In genomic region chr12:111134791-111135733, GRCm38 (mm10) we compare ENCODE assay signal across 11 mouse cellular contexts. TPM values are rescaled to one million over a fixed set of nuclear protein-coding genes. Genes with fewer than 3 reads are reported as not detected.
DNase-seq lines count a peak whose midpoint lies in the region; ATAC-seq and TF ChIP-seq lines count a peak whose summit lies in the region.
"Had no signal": no experiment of that assay in that cellular context is flagged by ENCODE, and none has a peak within 500 bp of the region (broad histone marks: within the 10 kb centered on the region; RNA-seq: fewer than 3 reads in every experiment).

No protein-coding gene starts in this region.

- H3K4me2 ChIP-seq in heart, embryonic 11.5 days = no peak overlapping the region
- H3K4me2 ChIP-seq in forebrain, embryonic 16.5 days (ENCODE audit: low read length) = no peak overlapping the region

- H3K36me3 ChIP-seq in heart, embryonic 11.5 days (ENCODE audit: control insufficient read depth, insufficient read depth, low read length) = no peaks in the 10 kb centered on the region
- no peaks in the 10 kb centered on the region for H3K36me3 ChIP-seq in forebrain, embryonic 16.5 days (ENCODE audit: control insufficient read depth, insufficient read depth)

- no peak for TF ChIP-seq CTCF in layer of hippocampus, adult 2 months (conservative IDR thresholded peaks at IDR 0.05)

- peaks cover 5% of the 10 kb centered on the region; the same call in 1 of the 2 replicates for H3K4me1 ChIP-seq in heart, embryonic 11.5 days (ENCODE audit: control insufficient read depth, insufficient read depth, low read length)
- H3K4me1 ChIP-seq in forebrain, embryonic 16.5 days (replicated peaks; ENCODE audit: control insufficient read depth, insufficient read depth, low read length) = peaks cover 17% of the 10 kb centered on the region

- no peaks in the 10 kb centered on the region for H3K9me3 ChIP-seq in heart, embryonic 11.5 days (replicated peaks; ENCODE audit: control insufficient read depth, low read length)
- no peaks in the 10 kb centered on the region for H3K9me3 ChIP-seq in forebrain, embryonic 16.5 days (ENCODE audit: control insufficient read depth, low read length)

- no peak overlapping the region for H3K27ac ChIP-seq in heart, embryonic 11.5 days (ENCODE audit: low read depth, low read length)
- H3K27ac ChIP-seq in forebrain, embryonic 16.5 days (ENCODE audit: low read length) = peak overlapping the region; percentile 89
- H3K27ac ChIP-seq in layer of hippocampus, adult 2 months = peak overlapping the region; percentile 86
- H3K27ac ChIP-seq: liver, embryonic 14.5 days had no signal

- no peak overlapping the region for H3K9ac ChIP-seq in heart, embryonic 11.5 days (ENCODE audit: low read depth, low read length)
- H3K9ac ChIP-seq in forebrain, embryonic 16.5 days (replicated peaks; ENCODE audit: low read depth, low read length) = no peak overlapping the region
- H3K9ac ChIP-seq: liver, embryonic 14.5 days had no signal

- ATAC-seq in heart, embryonic 11.5 days (replicated peaks; ENCODE audit: insufficient number of reproducible peaks, low FRiP score, low TSS enrichment) = no peak; the same call in 1 of the 2 replicates
- ATAC-seq in forebrain, embryonic 16.5 days = peak; percentile 70
- no peak for ATAC-seq in erythroblast, adult 5-6 weeks (replicated peaks; ENCODE audit: low FRiP score, poor library complexity, severe bottlenecking)

- no peak overlapping the region for H3K4me3 ChIP-seq in heart, embryonic 11.5 days (ENCODE audit: low read depth, low read length)
- H3K4me3 ChIP-seq in forebrain, embryonic 16.5 days (replicated peaks; ENCODE audit: low read length) = no peak overlapping the region
- no peak overlapping the region; the same call in 1 of the 2 replicates for H3K4me3 ChIP-seq in layer of hippocampus, adult 2 months

- 52% methylated on average over 19 of the region's 19 CpGs for WGBS in heart, embryonic 11.5 days (ENCODE audit: insufficient replicate concordance)
- 42% methylated on average over 19 of the region's 19 CpGs for WGBS in forebrain, embryonic 16.5 days

- no peaks in the 10 kb centered on the region for H3K27me3 ChIP-seq in heart, embryonic 11.5 days (ENCODE audit: control insufficient read depth, insufficient read depth, low read length)
- H3K27me3 ChIP-seq in forebrain, embryonic 16.5 days (replicated peaks; ENCODE audit: control insufficient read depth, insufficient read depth, low read length) = no peaks in the 10 kb centered on the region

- DNase-seq in heart, adult 11 months = peak; percentile 96
- peak; percentile 58 for DNase-seq in brain, adult 2 months (ENCODE audit: low read depth, low spot score)
- DNase-seq in layer of hippocampus, adult 2 months (ENCODE audit: low spot score in 2 of 2) = peak; percentile 58 to 59
- peak; percentile 69 for DNase-seq in yolk sac, embryonic 10.5 days (ENCODE audit: low spot score)
- no peak for DNase-seq in thymus, postnatal 14 days

RNA-seq across cellular contexts. Expression of gene Traf3, which starts 31.1 kb away (rescaled TPM):
- 6.9 and 8.2 TPM in 2 replicates for polyA plus RNA-seq in heart, embryonic 11.5 days (2014; fragmentation: Nextera tagmentation; extraction: Ambion mirVana)
- 14.0 and 15.8 TPM in 2 replicates for polyA plus RNA-seq in forebrain, embryonic 16.5 days (2015; fragmentation: Nextera tagmentation; extraction: Ambion mirVana)
- 10 to 100 TPM; 58.2 to 64.1 TPM for total RNA-seq in layer of hippocampus, adult 2 months (2021)
- 3.1 and 3.3 TPM in 2 replicates for total RNA-seq in erythroblast, adult 5-6 weeks (2015; ENCODE audit: low replicate concordance)
- total RNA-seq in erythroblast, adult 5-6 weeks (2017; ENCODE audit: low replicate concordance) = 2.6 and 4.3 TPM in 2 replicates

RNA-seq across cellular contexts. Expression of gene 4930595D18Rik, which starts 49.2 kb away (rescaled TPM):
- polyA plus RNA-seq in heart, embryonic 11.5 days (2014; fragmentation: Nextera tagmentation; extraction: Ambion mirVana) = not detected in 2 replicates
- not detected in 2 replicates for polyA plus RNA-seq in forebrain, embryonic 16.5 days (2015; fragmentation: Nextera tagmentation; extraction: Ambion mirVana)
- not detected for total RNA-seq in layer of hippocampus, adult 2 months (2021)
- not detected in 2 replicates for total RNA-seq in erythroblast, adult 5-6 weeks (2015; ENCODE audit: low replicate concordance)
- total RNA-seq in erythroblast, adult 5-6 weeks (2017; ENCODE audit: low replicate concordance) = not detected in 2 replicates
- polyA plus RNA-seq: embryonic facial prominence, embryonic 11.5 days; liver, embryonic 14.5 days; stomach, embryonic 14.5 days had no signal

Comparison
In these comparisons a context has a peak if more than half of its experiments do, and no peak if none do; other contexts are left out.
1. RNA of gene Traf3, which starts 31.1 kb away (total RNA-seq): 58.2 to 64.1 TPM in layer of hippocampus, adult 2 months; 2.6 to 4.3 TPM in erythroblast, adult 5-6 weeks; every median in the first group is over 10 times any median in the second.